Mouse (Mus musculus): ENCODE measurements around the gene Arfip2. TPM values are rescaled to one million over a fixed set of nuclear protein-coding genes. Genes with fewer than 3 reads are reported as not detected.

The Arfip2 gene
- total RNA-seq, 2 experiments from 2014 or later = 0.19 to 3.1 TPM

DNA sequence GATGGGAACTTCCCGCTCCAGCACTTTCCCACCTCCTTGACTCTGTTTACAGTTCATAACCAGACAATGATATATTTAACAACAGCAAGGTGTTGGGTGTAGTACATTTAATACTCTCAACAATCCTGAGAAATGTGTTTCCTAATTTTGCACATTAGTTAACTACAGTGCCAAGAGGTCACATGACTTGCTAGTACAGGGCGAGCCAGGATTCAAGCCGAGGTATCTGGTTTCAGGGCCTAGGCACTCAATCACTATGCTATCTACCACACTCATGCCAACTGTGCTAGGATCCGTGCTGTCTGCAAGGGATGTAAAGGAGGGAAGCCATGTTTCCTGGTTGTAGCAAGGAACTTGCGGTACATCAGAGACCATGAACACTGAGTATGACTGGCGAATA lies 23.7 kb downstream of the Arfip2 start:
- ATAC-seq (replicated peaks; ENCODE audit: low FRiP score, poor library complexity, severe bottlenecking) = no peak

DNA sequence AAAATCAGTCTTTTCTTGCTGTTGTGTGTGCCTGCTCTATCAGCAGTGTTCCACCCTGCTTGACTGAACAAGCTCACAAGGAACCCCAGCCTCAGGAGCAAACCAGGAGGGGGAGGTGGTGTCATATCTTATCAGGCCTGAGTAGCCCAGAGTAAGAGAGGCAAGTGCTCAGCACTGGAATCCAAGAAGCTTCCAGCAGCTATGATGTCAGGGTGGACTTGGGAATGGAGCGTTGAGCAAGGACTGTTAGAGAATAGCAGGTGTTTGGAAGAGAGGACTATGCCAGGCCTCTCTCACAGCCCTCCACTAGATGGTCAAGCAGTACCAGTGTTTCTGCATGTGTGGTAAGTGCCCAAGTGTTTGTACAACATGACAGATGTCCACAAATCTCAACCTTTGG lies 24.5 kb downstream of the Arfip2 start:
- no peak for ATAC-seq (replicated peaks; ENCODE audit: low FRiP score, poor library complexity, severe bottlenecking)

GRCm38 (mm10) chr7:105614400-105614799 lies 25.8 kb downstream of the Arfip2 start:
- no peak for ATAC-seq (replicated peaks; ENCODE audit: low FRiP score, poor library complexity, severe bottlenecking)

DNA sequence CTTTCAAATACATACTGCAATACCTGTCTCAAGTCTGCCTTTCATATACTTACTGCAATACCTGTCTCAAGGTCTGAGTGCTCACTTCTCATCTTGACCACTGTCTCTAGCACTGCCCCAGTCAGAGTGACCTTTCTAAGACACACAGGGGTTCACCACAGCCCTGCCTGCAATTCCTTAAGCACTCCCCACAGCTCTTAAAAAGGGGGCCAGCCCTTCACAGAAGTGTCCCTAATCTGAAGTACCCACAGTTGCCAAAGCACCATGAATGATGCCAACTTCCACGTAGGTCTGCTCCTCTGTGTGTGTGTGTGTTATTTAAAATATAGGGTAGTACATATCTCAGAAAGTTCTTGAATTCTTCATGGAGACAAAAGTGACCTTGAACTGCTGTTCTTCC lies 28.4 kb downstream of the Arfip2 start:
- ATAC-seq (replicated peaks; ENCODE audit: low FRiP score, poor library complexity, severe bottlenecking) = no peak

DNA sequence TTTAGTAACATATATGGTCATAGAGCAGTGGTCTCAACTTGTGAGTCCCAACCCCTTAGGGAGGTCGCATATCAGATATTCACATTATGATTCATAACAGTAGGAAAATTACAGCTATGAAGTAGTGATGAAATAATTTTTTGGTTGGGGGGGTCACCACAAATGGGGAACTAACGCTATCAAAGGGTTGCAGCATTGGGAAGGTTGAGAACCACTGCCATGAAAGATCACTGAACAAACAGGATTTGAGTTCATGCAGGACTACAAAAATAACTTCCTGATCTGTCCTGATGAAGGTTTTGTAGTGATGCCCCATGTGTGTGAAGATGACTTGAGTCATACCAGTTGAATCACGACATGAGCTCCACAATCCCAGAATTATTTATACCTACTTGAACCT lies 31.7 kb downstream of the Arfip2 start:
- no peak for ATAC-seq (replicated peaks; ENCODE audit: low FRiP score, poor library complexity, severe bottlenecking)

- ATAC-seq (replicated peaks; ENCODE audit: low FRiP score, poor library complexity, severe bottlenecking) = no peak
Measured at GRCm38 (mm10) chr7:105602860-105603623, 37.2 kb downstream of the Arfip2 start.

DNA sequence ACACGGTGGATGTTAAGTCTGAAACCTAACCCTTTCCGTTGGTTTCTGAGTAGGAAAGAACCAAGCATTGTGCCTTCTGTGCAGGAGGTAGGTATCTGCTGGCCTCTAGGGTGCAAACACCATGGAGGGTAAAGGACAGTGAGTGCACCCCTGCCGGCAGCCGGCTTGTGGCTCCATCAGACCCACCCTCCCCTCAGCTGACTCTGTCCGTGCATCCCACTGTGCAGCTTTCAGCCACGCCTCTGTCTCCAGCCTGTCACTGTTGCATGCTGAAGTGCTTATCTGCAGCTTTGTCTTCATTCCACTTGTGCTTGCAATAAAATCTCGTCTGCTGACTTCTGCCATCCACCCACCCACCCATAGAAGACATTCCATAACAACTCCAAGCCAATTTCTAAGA lies 50.1 kb downstream of the Arfip2 start:
- ATAC-seq (replicated peaks; ENCODE audit: low FRiP score, poor library complexity, severe bottlenecking) = 0 out of 2 replicates have a peak, but pooled peaks have one; percentile 43

DNA sequence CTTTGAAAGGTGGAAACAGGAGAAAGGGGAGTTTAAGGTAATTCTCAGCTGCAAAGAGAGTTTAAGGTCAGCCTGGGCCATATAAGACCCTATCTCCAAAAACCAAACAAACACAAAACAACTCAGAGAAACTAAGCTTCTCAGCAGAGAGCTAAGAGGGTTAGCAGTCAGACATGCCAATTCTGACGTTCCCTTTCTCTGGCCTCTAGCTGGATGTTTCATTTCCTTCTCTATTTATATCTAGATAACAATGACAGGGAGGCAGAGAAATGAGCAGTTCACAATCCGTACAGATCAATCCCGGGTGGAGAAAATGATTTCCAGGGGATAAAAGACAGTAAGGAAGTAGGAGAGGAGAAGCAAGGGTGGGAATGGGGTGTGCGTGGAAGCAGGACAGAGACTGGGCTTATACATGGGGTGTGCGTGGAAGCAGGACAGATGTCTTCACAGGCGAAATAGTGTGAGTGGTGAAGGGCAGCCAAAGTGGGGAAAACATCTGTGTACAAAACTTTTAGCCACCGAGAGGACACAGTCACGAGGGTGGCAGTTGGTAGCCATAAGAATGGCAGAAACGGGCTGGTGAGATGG lies 51.8 kb downstream of the Arfip2 start:
- no peak for ATAC-seq (replicated peaks; ENCODE audit: low FRiP score, poor library complexity, severe bottlenecking)

Other genes with a start within 250 kb of the Arfip2 start
- 15.3 and 23.4 TPM in 2 replicates for gene Fam160a2, start 240.4 kb downstream of the Arfip2 start, total RNA-seq (2015; ENCODE audit: low replicate concordance)
- gene Fam160a2, start 240.4 kb downstream of the Arfip2 start, total RNA-seq (2017; ENCODE audit: low replicate concordance) = 7.8 and 9.8 TPM in 2 replicates
- not detected in 2 replicates for gene Cnga4, start 235.8 kb downstream of the Arfip2 start, total RNA-seq (2015; ENCODE audit: low replicate concordance)
- 0.42 TPM in 1 of 2 replicates, not detected in the other for gene Cnga4, start 235.8 kb downstream of the Arfip2 start, total RNA-seq (2017; ENCODE audit: low replicate concordance)
- gene Cckbr, start 214.7 kb downstream of the Arfip2 start, total RNA-seq (2015; ENCODE audit: low replicate concordance) = not detected in 2 replicates
- gene Cckbr, start 214.7 kb downstream of the Arfip2 start, total RNA-seq (2017; ENCODE audit: low replicate concordance) = not detected in 2 replicates
- not detected in 2 replicates for gene Cavin3, start 158.1 kb downstream of the Arfip2 start, total RNA-seq (2015; ENCODE audit: low replicate concordance)
- not detected in 2 replicates for gene Cavin3, start 158.1 kb downstream of the Arfip2 start, total RNA-seq (2017; ENCODE audit: low replicate concordance)
- 8.6 and 11.7 TPM in 2 replicates for gene Smpd1, start 86.1 kb downstream of the Arfip2 start, total RNA-seq (2015; ENCODE audit: low replicate concordance)
- 2.0 and 4.4 TPM in 2 replicates for gene Smpd1, start 86.1 kb downstream of the Arfip2 start, total RNA-seq (2017; ENCODE audit: low replicate concordance)
- not detected in 2 replicates for gene Apbb1, start 58.8 kb downstream of the Arfip2 start, total RNA-seq (2015; ENCODE audit: low replicate concordance)
- gene Apbb1, start 58.8 kb downstream of the Arfip2 start, total RNA-seq (2017; ENCODE audit: low replicate concordance) = 4.3 and 8.3 TPM in 2 replicates
- gene Hpx, start 40.3 kb downstream of the Arfip2 start, total RNA-seq (2015; ENCODE audit: low replicate concordance) = not detected in 2 replicates
- not detected in 2 replicates for gene Hpx, start 40.3 kb downstream of the Arfip2 start, total RNA-seq (2017; ENCODE audit: low replicate concordance)
- gene Trim3, start 6.8 kb downstream of the Arfip2 start, total RNA-seq (2015; ENCODE audit: low replicate concordance) = 3.3 and 8.8 TPM in 2 replicates
- 2.6 TPM in 1 of 2 replicates, not detected in the other for gene Trim3, start 6.8 kb downstream of the Arfip2 start, total RNA-seq (2017; ENCODE audit: low replicate concordance)
- gene Timm10b, start 360 bp downstream of the Arfip2 start, total RNA-seq (2015; ENCODE audit: low replicate concordance) = 5.4 and 13.2 TPM in 2 replicates
- gene Timm10b, start 360 bp downstream of the Arfip2 start, total RNA-seq (2017; ENCODE audit: low replicate concordance) = 7.4 and 32.9 TPM in 2 replicates
- 3.1 and 9.2 TPM in 2 replicates for gene Gm45799, start 136 bp upstream of the Arfip2 start, total RNA-seq (2015; ENCODE audit: low replicate concordance)
- 0.42 and 5.0 TPM in 2 replicates for gene Gm45799, start 136 bp upstream of the Arfip2 start, total RNA-seq (2017; ENCODE audit: low replicate concordance)
- not detected in 2 replicates for gene Dnhd1, start 10.4 kb upstream of the Arfip2 start, total RNA-seq (2015; ENCODE audit: low replicate concordance)
- under 0.01 and 0.14 TPM in 2 replicates for gene Dnhd1, start 10.4 kb upstream of the Arfip2 start, total RNA-seq (2017; ENCODE audit: low replicate concordance)
- gene Ilk, start 96.2 kb upstream of the Arfip2 start, total RNA-seq (2015; ENCODE audit: low replicate concordance) = 45.0 and 76.3 TPM in 2 replicates
- gene Ilk, start 96.2 kb upstream of the Arfip2 start, total RNA-seq (2017; ENCODE audit: low replicate concordance) = 37.0 and 48.2 TPM in 2 replicates
- 7.3 and 16.7 TPM in 2 replicates for gene Rrp8, start 97.0 kb upstream of the Arfip2 start, total RNA-seq (2015; ENCODE audit: low replicate concordance)
- 2.4 and 26.3 TPM in 2 replicates for gene Rrp8, start 97.0 kb upstream of the Arfip2 start, total RNA-seq (2017; ENCODE audit: low replicate concordance)
- 71.5 and 113 TPM in 2 replicates for gene Taf10, start 103.9 kb upstream of the Arfip2 start, total RNA-seq (2015; ENCODE audit: low replicate concordance)
- 44.5 and 58.7 TPM in 2 replicates for gene Taf10, start 103.9 kb upstream of the Arfip2 start, total RNA-seq (2017; ENCODE audit: low replicate concordance)
- 34.0 and 41.8 TPM in 2 replicates for gene Tpp1, start 111.8 kb upstream of the Arfip2 start, total RNA-seq (2015; ENCODE audit: low replicate concordance)
- gene Tpp1, start 111.8 kb upstream of the Arfip2 start, total RNA-seq (2017; ENCODE audit: low replicate concordance) = 14.2 and 19.1 TPM in 2 replicates
- not detected in 2 replicates for gene Dchs1, start 147.2 kb upstream of the Arfip2 start, total RNA-seq (2015; ENCODE audit: low replicate concordance)
- gene Dchs1, start 147.2 kb upstream of the Arfip2 start, total RNA-seq (2017; ENCODE audit: low replicate concordance) = 0.17 TPM in 1 of 2 replicates, not detected in the other
- 52.9 and 69.0 TPM in 2 replicates for gene Mrpl17, start 170.7 kb upstream of the Arfip2 start, total RNA-seq (2015; ENCODE audit: low replicate concordance)
- 13.7 and 34.7 TPM in 2 replicates for gene Mrpl17, start 170.7 kb upstream of the Arfip2 start, total RNA-seq (2017; ENCODE audit: low replicate concordance)

Measured in erythroblast, adult 5-6 weeks (primary cell).